ENCODE assay signal across 8 mouse cellular contexts in genomic region chr11:101230526-101230925, GRCm38 (mm10). TPM values are rescaled to one million over a fixed set of nuclear protein-coding genes. Genes with fewer than 3 reads are reported as not detected.
DNase-seq lines count a peak whose midpoint lies in the region; ATAC-seq lines count a peak whose summit lies in the region.

No protein-coding gene starts in this region.

- H3K4me3 ChIP-seq in kidney, embryonic 14.5 days (ENCODE audit: low read length), result peak overlapping the region; percentile 20; the same call in 1 of the 2 replicates
- peak overlapping the region; percentile 53 for H3K4me3 ChIP-seq in brown adipose tissue, adult 24 weeks (ENCODE audit: insufficient read depth, low read depth, low read length)
- no peak overlapping the region for H3K4me3 ChIP-seq in hindbrain, embryonic 15.5 days
- H3K4me3 ChIP-seq in midbrain, embryonic 16.5 days (ENCODE audit: low read depth, low read length), result no peak overlapping the region

- no peaks in the 10 kb centered on the region for H3K27me3 ChIP-seq in kidney, embryonic 14.5 days (ENCODE audit: control insufficient read depth, insufficient read depth, low read length)
- no peaks in the 10 kb centered on the region for H3K27me3 ChIP-seq in hindbrain, embryonic 15.5 days
- H3K27me3 ChIP-seq in midbrain, embryonic 16.5 days (ENCODE audit: control insufficient read depth, insufficient read depth, low read depth, low read length), result peaks cover 10% of the 10 kb centered on the region

- peak overlapping the region; percentile 95 for H3K27ac ChIP-seq in kidney, embryonic 14.5 days (ENCODE audit: low read depth, low read length)
- H3K27ac ChIP-seq in brown adipose tissue, adult 24 weeks (replicated peaks; ENCODE audit: low read depth, low read length), result peak overlapping the region; percentile 99
- peak overlapping the region; percentile 76 for H3K27ac ChIP-seq in hindbrain, embryonic 15.5 days (replicated peaks)
- peak overlapping the region; percentile 42 for H3K27ac ChIP-seq in midbrain, embryonic 16.5 days (ENCODE audit: low read length)

- WGBS in kidney, embryonic 14.5 days, result 14% methylated on average over 5 of the region's 5 CpGs
- WGBS in hindbrain, embryonic 15.5 days, result 11% methylated on average over 5 of the region's 5 CpGs
- WGBS in midbrain, embryonic 16.5 days, result 13% methylated on average over 5 of the region's 5 CpGs

- ATAC-seq in kidney, embryonic 14.5 days (ENCODE audit: low FRiP score, low TSS enrichment), result no peak
- ATAC-seq in hindbrain, embryonic 15.5 days (ENCODE audit: low FRiP score, low read depth), result no peak
- no peak for ATAC-seq in midbrain, embryonic 16.5 days

- peak overlapping the region; percentile 3; the same call in 1 of the 2 replicates for H3K9ac ChIP-seq in kidney, embryonic 14.5 days (ENCODE audit: low read depth, low read length)
- no peak overlapping the region for H3K9ac ChIP-seq in hindbrain, embryonic 15.5 days
- H3K9ac ChIP-seq in midbrain, embryonic 16.5 days (ENCODE audit: low read depth, low read length), result no peak overlapping the region

- DNase-seq in kidney, postnatal 14 days, result no peak
- no peak for DNase-seq in urinary bladder, postnatal 4 days (ENCODE audit: low spot score in 2 of 2)
- DNase-seq in gastrocnemius, postnatal 10 days, result no peak
- DNase-seq in layer of hippocampus, postnatal 36 days, result no peak

- no peaks in the 10 kb centered on the region for H3K36me3 ChIP-seq in kidney, embryonic 14.5 days (ENCODE audit: control insufficient read depth, insufficient read depth, low read length)
- no peaks in the 10 kb centered on the region for H3K36me3 ChIP-seq in hindbrain, embryonic 15.5 days
- H3K36me3 ChIP-seq in midbrain, embryonic 16.5 days (ENCODE audit: control insufficient read depth, insufficient read depth, low read length), result no peaks in the 10 kb centered on the region

- peak overlapping the region; percentile 48 for H3K4me2 ChIP-seq in kidney, embryonic 14.5 days (replicated peaks; ENCODE audit: low read depth, low read length)
- peak overlapping the region; percentile 37; the same call in 1 of the 2 replicates for H3K4me2 ChIP-seq in hindbrain, embryonic 15.5 days
- no peak overlapping the region; the same call in 1 of the 2 replicates for H3K4me2 ChIP-seq in midbrain, embryonic 16.5 days (ENCODE audit: low read length)

- H3K9me3 ChIP-seq in kidney, embryonic 14.5 days (ENCODE audit: control insufficient read depth, low read length), result no peaks in the 10 kb centered on the region
- no peaks in the 10 kb centered on the region for H3K9me3 ChIP-seq in hindbrain, embryonic 15.5 days
- H3K9me3 ChIP-seq in midbrain, embryonic 16.5 days (replicated peaks; ENCODE audit: control insufficient read depth, low read length, poor library complexity, severe bottlenecking), result no peaks in the 10 kb centered on the region

- H3K4me1 ChIP-seq in kidney, embryonic 14.5 days (ENCODE audit: control insufficient read depth, insufficient read depth, low read length), result peaks cover 40% of the 10 kb centered on the region
- H3K4me1 ChIP-seq in brown adipose tissue, adult 24 weeks (ENCODE audit: control insufficient read depth, insufficient read depth, insufficient read length, low read length), result peaks cover 11% of the 10 kb centered on the region
- H3K4me1 ChIP-seq in hindbrain, embryonic 15.5 days (replicated peaks), result peaks cover 23% of the 10 kb centered on the region
- peaks cover under 1% of the 10 kb centered on the region; the same call in 1 of the 2 replicates for H3K4me1 ChIP-seq in midbrain, embryonic 16.5 days (ENCODE audit: control insufficient read depth, insufficient read depth, low read length)

RNA-seq across cellular contexts. Expression of gene Ezh1, which starts 4.3 kb away (rescaled TPM):
- 18.2 and 27.4 TPM in 2 replicates for polyA plus RNA-seq in kidney, embryonic 14.5 days (2014; fragmentation: Nextera tagmentation; extraction: Ambion mirVana)
- 13.3 and 20.7 TPM in 2 replicates for polyA plus RNA-seq in brown adipose tissue, adult 24 weeks (2012; ENCODE audit: insufficient read depth, insufficient read length, missing spikeins)
- 26.5 and 27.4 TPM in 2 replicates for polyA plus RNA-seq in hindbrain, embryonic 15.5 days (2015; fragmentation: Nextera tagmentation; extraction: Ambion mirVana)
- 30.8 and 34.4 TPM in 2 replicates for polyA plus RNA-seq in midbrain, embryonic 16.5 days (2015; fragmentation: Nextera tagmentation; extraction: Ambion mirVana)
- total RNA-seq in gastrocnemius, postnatal 10 days (2021), result 10 to 100 TPM; 17.2 to 17.7 TPM
- 10 to 100 TPM; 65.9 to 77.2 TPM for total RNA-seq in layer of hippocampus, postnatal 36 days (2021)

RNA-seq across cellular contexts. Expression of gene Ramp2, which starts 15.3 kb away (rescaled TPM):
- polyA plus RNA-seq in kidney, embryonic 14.5 days (2014; fragmentation: Nextera tagmentation; extraction: Ambion mirVana), result 248 and 275 TPM in 2 replicates
- polyA plus RNA-seq in brown adipose tissue, adult 24 weeks (2012; ENCODE audit: insufficient read depth, insufficient read length, missing spikeins), result 20.0 and 27.6 TPM in 2 replicates
- 96.5 and 98.8 TPM in 2 replicates for polyA plus RNA-seq in hindbrain, embryonic 15.5 days (2015; fragmentation: Nextera tagmentation; extraction: Ambion mirVana)
- polyA plus RNA-seq in midbrain, embryonic 16.5 days (2015; fragmentation: Nextera tagmentation; extraction: Ambion mirVana), result 79.5 and 83.8 TPM in 2 replicates
- 10 to 100 TPM; 70.5 to 72.8 TPM for total RNA-seq in gastrocnemius, postnatal 10 days (2021)
- total RNA-seq in layer of hippocampus, postnatal 36 days (2021), result 10 to 100 TPM; 63.7 to 68.0 TPM

RNA-seq across cellular contexts. Expression of gene Vps25, which starts 23.0 kb away (rescaled TPM):
- 154 and 160 TPM in 2 replicates for polyA plus RNA-seq in kidney, embryonic 14.5 days (2014; fragmentation: Nextera tagmentation; extraction: Ambion mirVana)
- polyA plus RNA-seq in brown adipose tissue, adult 24 weeks (2012; ENCODE audit: insufficient read depth, insufficient read length, missing spikeins), result 109 and 141 TPM in 2 replicates
- 118 and 124 TPM in 2 replicates for polyA plus RNA-seq in hindbrain, embryonic 15.5 days (2015; fragmentation: Nextera tagmentation; extraction: Ambion mirVana)
- 115 and 119 TPM in 2 replicates for polyA plus RNA-seq in midbrain, embryonic 16.5 days (2015; fragmentation: Nextera tagmentation; extraction: Ambion mirVana)
- total RNA-seq in gastrocnemius, postnatal 10 days (2021), result 10 to 100 TPM; 40.1 to 44.3 TPM
- total RNA-seq in layer of hippocampus, postnatal 36 days (2021), result 10 to 100 TPM; 63.0 to 66.0 TPM

RNA-seq across cellular contexts. Expression of gene Wnk4, which starts 29.8 kb away (rescaled TPM):
- polyA plus RNA-seq in kidney, embryonic 14.5 days (2014; fragmentation: Nextera tagmentation; extraction: Ambion mirVana), result 18.9 and 28.1 TPM in 2 replicates
- not detected in 2 replicates for polyA plus RNA-seq in brown adipose tissue, adult 24 weeks (2012; ENCODE audit: insufficient read depth, insufficient read length, missing spikeins)
- polyA plus RNA-seq in hindbrain, embryonic 15.5 days (2015; fragmentation: Nextera tagmentation; extraction: Ambion mirVana), result 8.5 and 9.5 TPM in 2 replicates
- 6.4 and 7.4 TPM in 2 replicates for polyA plus RNA-seq in midbrain, embryonic 16.5 days (2015; fragmentation: Nextera tagmentation; extraction: Ambion mirVana)
- total RNA-seq in gastrocnemius, postnatal 10 days (2021), result 1 to 10 TPM in 1 of 2 experiments, under 1 TPM in 1; 0.35 to 1.4 TPM
- 1 to 10 TPM; 6.4 to 8.3 TPM for total RNA-seq in layer of hippocampus, postnatal 36 days (2021)

RNA-seq across cellular contexts. Expression of gene Cntd1, which starts 48.3 kb away (rescaled TPM):
- polyA plus RNA-seq in kidney, embryonic 14.5 days (2014; fragmentation: Nextera tagmentation; extraction: Ambion mirVana), result 1.2 and 1.7 TPM in 2 replicates
- polyA plus RNA-seq in brown adipose tissue, adult 24 weeks (2012; ENCODE audit: insufficient read depth, insufficient read length, missing spikeins), result 0.75 and 0.79 TPM in 2 replicates
- 1.0 and 1.2 TPM in 2 replicates for polyA plus RNA-seq in hindbrain, embryonic 15.5 days (2015; fragmentation: Nextera tagmentation; extraction: Ambion mirVana)
- polyA plus RNA-seq in midbrain, embryonic 16.5 days (2015; fragmentation: Nextera tagmentation; extraction: Ambion mirVana), result 0.71 and 0.80 TPM in 2 replicates
- total RNA-seq in gastrocnemius, postnatal 10 days (2021), result under 1 TPM; 0.14 to 0.18 TPM
- under 1 TPM; 0.58 to 0.67 TPM for total RNA-seq in layer of hippocampus, postnatal 36 days (2021)

Comparison
In these comparisons a context has a peak if more than half of its experiments do, and no peak if none do; other contexts are left out.
1. H3K27ac ChIP-seq: peak in every context shown above with its lines; median percentile 99 in brown adipose tissue, adult 24 weeks; 95 in kidney, embryonic 14.5 days; 76 in hindbrain, embryonic 15.5 days; 42 in midbrain, embryonic 16.5 days.
2. H3K4me3 ChIP-seq: peak in kidney, embryonic 14.5 days (single experiment) and brown adipose tissue, adult 24 weeks (single experiment); none in hindbrain, embryonic 15.5 days (single experiment) and midbrain, embryonic 16.5 days (single experiment).